Mouse (Mus musculus) mouse trophoblast stem cell (cell line): Measurements from ENCODE around the gene Eif2b5.
"Not testable (repeated sequence)": the region's sequence is repeated elsewhere in the genome, so short reads cannot be mapped to it uniquely, and the experiment has no call there.

Source experiments
- in situ Hi-C, 2 experiments: fragments of 300-500 bp; cut with MseI, MboI; formaldehyde crosslinking; loops; 2 replicates in 1 of 2; 3 replicates in 1 of 2; pipeline ENCODE4 v1.15.1; 2025

Gene Eif2b5

DNA sequence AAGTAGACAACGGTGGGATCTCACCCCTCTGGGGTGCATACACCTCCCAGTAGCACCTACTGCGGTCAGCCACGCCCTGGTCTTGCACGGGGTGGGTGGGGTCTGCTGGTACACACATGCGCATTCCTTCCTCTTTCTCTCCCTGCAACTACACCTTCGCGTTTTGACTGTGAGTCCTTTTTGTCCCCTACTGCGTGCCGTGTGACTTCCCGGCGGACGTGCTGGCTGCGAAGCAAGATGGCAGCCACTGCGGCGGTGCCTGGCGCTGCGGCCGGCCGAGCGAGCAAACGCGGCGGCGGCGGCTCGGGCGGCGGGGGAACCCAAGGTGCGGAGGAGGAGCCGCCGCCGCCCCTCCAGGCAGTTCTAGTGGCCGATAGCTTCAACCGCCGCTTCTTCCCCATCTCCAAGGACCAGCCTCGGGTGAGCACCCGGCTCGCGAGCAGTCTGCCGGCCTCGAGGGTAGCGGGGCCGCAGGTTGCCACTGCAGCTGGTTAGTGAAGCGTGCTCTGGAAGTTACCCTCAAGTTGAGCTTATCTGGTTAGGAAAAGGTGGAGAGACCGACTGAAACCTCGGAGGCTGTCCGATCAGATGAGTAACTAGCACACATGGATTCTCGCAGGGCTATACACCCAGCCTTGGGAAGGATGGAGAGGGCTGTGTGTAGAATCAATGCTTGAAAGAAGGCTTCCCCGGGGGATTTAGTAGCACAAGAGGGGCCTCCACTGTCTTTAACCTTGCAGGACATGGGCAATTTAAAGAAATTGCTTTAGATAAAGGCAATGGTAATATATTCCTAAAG is at the start of gene Eif2b5:
Gene Eif2b5, plus strand, starts transcription at position 141 of the 799 bp plus-strand sequence.
- in situ Hi-C loops: no loop called here

DNA sequence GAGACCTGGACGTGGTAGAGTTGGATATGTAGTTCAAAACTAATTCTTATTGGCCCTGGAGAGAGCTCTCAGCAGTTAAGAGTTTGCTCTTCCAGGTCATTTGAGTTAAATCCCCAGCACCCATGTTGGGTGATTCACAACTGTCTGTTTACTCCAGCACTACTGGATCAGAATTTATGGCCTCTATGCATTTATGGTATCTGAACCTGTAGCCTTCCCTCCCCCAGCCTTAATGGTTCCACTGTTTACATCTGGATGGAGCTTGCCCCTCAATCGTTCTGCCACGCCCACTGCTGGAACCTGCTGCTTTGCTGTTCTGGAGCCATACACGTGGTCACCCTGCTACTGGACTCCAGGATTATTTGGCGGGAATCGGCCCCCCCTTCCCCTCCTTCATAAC is 46.8 kb upstream of the Eif2b5 start:
- in situ Hi-C loops: no loop called here

DNA sequence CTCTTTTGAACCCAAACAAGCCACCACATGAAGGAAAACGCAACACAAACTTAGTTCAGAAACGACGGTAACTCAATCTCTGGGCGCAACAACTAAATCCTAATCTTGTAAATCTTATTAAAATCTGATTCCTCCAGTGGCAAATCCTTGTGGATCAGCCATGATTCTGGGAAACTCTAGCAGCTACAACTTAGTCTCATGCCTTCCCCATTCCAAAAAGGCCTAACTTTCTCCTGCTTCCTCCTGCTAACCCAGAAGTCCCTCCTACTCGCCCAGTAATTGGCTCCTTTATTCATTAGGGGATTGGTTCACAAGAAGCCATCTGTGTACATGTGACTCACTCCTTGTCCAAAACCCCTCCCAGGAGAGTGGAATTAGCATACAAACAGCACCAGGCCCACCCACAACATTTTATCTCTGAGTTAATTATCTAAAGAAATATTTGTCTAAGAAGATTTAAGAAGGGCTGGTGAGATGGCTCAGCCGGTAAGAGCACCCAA is 44.4 kb upstream of the Eif2b5 start:
- in situ Hi-C loops: no loop called here

DNA sequence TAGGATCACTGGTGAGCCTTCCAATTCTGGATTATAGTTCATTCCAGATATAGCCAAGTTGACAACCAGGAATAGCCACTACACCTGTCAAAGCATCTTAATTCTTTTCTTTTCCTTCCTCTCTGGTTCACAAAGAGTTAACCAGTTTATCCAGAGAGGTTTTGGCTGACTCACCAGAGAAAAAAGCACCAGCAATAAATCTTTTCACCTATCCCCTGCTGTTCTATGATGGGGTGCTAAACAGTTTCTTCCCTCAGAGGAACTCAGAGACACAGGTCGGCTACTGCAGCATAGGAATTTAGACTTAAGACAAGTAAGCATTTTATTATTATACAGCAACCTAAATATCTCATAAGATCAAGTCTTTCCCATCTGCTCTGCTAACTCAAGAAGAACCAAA is 42.5 kb upstream of the Eif2b5 start:
- in situ Hi-C loops: no loop called here

DNA sequence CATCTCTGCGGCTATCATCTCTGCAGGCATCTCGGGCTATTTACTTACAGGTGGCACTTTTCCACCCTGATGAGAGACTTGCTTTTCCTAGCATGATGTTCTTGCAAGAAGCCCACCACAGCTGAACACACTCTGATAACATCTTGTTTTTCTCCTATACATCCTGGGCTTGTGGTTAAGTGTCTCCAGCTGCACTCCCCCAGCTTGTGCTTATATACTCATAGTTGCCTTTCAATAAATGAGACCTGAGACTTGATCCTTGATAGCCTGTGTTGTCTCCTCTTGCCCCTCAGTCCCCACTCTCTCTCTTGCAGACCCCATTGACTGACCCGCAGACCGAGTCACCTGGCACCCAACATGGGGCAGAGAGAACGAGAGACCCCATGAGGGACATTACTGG is 39.9 kb upstream of the Eif2b5 start:
- in situ Hi-C loops: not testable (repeated sequence)

DNA sequence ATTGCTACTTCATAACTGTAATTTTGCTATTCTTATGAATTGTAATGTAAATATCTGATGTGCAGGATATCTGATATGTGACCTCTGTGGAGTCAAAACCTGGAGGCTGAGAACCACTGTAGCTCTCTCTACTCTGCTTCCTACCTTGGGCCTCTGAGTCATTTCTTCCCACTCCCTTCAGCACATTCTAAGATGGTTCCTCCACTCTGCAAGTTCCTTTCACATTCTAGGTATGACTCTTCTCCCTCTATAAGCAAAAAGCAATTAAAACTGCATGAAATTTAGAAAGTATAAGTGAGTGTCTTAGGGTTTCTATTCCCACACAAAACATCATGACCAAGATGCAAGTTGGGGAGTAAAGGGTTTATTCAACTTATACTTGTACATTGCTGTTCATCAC is 33.9 kb upstream of the Eif2b5 start:
- in situ Hi-C loops: no loop called here

DNA sequence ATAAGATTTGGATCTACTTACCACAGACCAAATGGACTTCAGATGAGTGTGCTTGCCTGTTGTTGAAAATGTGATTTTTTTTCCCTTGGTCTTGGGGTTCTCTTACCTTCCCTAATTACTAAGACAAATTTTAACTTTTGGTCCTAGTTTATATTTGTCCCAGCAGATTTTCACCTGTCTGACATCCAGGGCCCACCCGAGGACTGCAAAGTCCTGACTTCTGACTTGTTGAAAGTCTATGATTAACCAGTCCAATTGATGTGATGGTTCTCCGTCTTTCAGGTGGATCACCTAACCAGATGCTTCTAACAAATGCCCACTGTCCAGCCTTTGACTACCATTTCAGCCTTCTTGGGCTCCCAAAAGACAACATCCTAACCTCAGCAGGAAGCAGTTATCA is 27.6 kb upstream of the Eif2b5 start:
- in situ Hi-C loops: no loop called here

DNA sequence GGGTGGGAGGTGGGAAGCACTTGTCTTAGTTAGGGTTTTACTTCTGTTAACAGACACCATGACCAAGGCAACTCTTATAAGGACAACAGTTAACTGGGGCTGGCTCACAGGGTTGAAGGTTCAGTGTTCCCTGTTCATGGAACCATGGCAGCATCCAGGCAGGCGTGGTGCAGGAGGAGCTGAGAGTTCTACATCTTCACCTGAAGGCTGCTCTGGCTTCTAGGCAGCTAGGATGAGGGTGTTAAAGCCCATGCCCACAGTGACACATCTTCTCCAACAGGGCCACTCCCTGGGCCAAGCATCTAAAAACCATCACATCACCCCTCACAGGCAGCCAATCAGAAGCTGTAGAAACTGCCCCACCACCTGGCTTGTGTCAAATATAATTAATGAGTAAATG is 26.9 kb upstream of the Eif2b5 start:
- in situ Hi-C loops: no loop called here

DNA sequence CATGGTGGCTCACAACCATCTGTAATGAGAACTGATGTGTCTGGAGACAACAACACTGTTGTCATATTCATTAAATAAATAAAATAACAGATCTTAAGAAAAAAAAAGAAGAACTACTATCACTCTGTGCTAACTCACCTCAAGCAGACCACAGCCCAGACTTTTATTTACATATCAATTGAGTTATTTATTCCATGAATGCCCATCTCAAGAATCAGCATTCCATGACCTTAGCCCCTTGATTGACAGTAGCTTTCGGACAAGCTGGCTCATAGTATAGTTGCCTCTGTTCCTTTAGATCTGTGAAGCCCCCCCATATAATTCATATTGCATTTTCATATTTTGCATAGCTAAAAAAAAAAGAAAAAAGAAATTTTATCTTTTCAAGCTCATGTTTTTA is 24.9 kb upstream of the Eif2b5 start:
- in situ Hi-C loops: no loop called here

DNA sequence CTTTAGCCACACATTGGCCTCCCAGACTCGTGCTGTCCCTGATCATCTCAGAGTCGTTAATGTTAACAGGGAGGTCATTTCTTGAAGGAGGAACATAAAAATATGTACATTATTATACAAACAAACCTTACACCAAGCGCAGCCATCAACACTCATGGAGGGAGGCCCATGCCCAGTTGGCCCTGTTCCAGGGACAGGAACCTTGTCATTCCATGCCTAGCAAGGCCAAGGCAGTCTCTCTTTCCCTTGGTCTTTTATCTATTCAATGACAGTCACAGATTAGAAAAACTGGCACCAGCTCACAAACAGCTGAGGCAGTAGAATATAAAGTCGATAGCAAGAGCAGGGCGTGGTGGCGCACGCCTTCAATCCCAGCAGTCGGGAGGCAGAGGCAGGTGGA is 24.4 kb upstream of the Eif2b5 start:
- in situ Hi-C loops: no loop called here

DNA sequence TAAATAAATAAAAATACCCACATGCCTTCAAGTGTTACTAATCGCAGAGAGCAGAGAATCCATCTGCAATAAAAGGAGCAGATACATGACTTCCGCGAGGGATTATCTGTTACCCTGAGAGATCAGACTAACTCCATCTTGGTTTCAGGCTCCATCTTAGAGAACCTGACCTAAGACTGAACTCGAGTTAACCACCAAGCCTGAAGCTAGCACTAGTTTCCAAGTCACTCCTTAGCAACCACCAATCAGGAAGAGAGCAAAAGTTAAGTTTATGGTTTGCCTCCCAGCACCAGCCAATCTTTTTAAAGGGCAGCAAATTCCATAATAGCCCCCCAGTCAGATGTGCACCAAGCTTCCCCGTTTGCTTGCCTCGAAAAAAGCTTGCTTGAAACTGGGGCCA is 23.8 kb upstream of the Eif2b5 start:
- in situ Hi-C loops: no loop called here

DNA sequence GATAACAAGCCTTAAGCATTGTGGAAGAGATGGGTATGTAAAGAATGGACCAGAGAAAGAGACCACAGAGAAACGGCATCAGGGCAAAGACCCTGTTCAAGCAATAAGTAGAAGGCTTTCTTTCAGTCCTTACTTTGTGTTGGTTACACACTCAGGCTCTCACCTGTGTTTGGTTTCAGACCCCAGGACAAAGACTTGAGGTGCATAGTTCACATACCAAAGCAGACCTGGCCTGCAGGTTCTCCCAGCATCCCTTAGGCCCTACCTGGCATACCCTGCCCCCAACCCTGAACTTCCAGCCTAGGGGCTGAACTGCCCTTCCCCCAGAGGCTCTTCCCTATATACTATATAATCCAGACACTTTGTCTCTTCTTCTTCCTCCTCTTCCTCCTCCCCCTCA is 23.3 kb upstream of the Eif2b5 start:
- in situ Hi-C loops: no loop called here

DNA sequence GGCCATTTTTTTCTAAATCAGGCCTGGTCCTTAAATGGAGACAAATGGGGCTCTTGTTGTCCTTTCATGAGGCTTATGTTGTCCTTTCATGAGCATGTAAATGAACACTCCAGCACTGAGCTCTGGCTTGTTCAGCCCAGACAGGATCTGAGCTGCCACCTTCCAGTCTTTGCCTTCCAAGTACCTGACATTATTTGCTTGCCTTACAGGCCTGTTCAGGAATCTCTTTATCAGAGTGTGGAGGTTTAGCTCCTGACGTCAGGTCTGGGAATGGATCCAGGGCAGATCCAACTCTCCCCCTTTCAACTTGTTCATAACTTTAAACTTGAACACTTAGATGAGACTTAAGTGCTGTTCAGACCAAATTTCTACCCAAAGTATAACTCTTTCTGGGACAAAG is 21.8 kb upstream of the Eif2b5 start:
- in situ Hi-C loops: no loop called here

DNA sequence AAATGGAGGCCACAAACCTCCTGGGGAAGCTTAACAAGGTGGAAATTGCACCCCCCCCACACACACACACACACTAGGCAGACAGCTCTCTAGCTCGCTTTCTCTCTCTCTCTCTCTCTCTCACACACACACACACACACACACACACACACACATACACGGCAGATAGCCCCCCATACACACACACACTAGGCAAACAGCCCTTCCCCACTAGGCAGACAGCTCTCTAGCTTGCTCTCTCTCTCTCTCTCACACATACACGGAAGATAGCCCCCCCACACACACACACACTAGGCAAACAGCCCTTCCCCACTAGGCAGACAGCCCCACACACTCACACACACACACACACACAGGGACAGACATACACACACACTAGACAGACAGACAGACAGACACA is 21.3 kb upstream of the Eif2b5 start:
- in situ Hi-C loops: no loop called here

DNA sequence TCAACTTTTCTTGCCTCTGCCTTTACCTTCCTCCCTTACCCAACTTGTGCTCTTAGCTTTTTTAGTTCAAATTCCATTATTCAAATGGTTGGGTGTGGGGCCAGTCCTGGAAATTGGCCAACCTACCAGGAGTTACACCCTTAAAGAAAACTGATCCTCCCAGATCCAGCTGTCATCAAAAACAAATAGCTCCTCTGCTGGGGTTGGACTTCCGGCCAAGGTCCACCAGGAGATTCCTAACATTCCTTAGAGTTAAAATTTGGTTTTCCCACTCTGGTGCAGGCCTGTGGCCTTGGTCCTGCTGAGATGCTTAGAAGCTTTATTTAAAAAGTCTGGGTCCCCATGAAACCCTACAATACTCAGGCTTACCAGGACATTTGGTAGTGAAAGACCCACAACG is 20.1 kb upstream of the Eif2b5 start:
- in situ Hi-C loops: no loop called here

DNA sequence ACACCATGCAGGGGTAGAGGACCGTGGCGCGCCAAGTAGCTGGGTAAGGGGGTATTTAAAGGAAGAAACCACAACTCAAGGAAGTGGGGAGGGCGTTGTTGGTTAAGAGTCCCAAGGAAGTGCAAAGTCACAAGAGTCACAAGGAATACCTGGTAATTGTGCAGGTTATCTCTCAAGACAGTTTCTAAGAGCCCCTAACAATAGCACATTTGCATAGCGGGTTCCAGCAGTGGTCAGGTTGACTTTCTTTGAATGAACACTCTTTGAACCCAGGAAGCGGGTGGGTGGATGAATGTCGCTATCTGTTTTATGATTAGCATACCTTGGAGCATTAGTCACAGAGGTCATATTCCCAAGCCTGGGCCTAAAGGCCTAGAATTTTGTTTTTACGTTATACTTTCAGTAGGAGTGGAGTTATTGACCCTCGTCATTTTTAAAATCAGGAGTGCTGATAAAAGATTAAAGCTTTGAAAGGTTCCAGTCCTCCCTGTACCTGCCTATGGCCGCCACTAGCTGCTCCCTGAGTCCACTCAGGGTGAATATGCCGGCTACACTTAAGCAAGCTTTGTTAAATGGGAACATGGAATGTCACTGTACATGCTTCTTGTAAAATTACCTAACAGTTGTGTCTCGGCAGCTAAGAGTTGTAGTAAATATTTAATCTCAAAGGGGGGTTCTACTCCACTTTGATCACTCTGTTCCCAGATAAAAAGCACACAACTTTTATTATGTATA is 19.4 kb upstream of the Eif2b5 start:
- in situ Hi-C loops: not testable (repeated sequence)

DNA sequence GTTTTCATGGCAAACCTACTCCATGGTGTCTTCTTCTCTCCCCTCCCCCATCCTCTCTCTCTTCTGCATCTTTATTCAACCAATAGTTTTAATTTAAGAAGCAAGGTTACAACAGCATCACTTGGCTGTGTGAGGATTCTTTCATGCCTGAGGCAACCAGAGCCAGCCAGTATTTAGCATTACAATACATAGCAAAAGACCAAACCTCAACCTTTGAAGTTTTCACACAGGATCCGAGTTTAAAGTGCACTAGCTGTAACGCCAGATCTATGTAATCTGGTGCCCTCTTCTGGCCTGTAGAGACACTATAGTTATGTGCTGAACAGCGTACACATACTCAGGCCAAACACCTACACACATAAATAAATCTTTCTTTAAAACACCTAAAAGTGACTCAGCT is 18.5 kb upstream of the Eif2b5 start:
- in situ Hi-C loops: loop anchor here in 1 of 2 experiments (10.0 kb wide), 2 partner anchors 175 to 255 kb away; partner anchors contain the start of gene Parl

DNA sequence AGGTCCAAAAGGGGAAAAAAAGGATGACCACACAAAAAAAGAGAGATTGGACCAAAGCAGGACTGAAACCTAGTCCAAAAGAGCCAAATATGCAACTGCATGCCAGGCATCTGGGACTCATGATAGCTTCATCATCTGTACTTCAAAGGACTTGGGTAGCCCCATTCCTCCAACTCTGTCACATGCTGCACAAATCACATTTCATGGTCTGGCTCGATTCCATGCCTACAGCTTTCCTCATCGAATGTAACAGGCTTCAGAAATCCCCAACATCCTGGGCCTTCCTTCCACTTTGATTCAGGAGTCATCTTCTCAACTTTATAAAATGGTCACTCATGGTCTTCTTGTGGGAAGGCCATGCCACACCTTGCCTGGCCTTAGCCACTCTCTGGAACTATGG is 16.9 kb upstream of the Eif2b5 start:
- in situ Hi-C loops: loop anchor here in 1 of 2 experiments (10.0 kb wide), 2 partner anchors 177 to 257 kb away; partner anchors contain the start of gene Parl

DNA sequence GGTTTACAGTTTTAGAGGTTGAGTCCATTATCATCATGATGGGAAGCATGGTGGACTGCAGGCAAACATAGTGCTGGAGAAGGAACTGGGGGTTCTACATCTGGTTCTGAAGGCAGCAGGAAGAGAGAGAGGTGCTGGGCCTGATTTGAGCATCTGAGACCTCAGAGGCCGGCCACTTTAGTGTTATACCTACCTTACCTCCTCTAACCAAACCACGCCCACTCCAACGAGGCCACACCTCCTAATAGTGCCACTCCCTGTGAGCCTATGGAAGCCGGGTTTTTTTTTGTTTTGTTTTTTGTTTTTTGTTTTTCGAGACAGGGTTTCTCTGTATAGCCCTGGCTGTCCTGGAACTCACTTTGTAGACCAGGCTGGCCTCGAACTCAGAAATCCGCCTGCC is 14.9 kb upstream of the Eif2b5 start:
- in situ Hi-C loops: loop anchor here in 1 of 2 experiments (10.0 kb wide), 2 partner anchors 179 to 259 kb away; partner anchors contain the start of gene Parl

DNA sequence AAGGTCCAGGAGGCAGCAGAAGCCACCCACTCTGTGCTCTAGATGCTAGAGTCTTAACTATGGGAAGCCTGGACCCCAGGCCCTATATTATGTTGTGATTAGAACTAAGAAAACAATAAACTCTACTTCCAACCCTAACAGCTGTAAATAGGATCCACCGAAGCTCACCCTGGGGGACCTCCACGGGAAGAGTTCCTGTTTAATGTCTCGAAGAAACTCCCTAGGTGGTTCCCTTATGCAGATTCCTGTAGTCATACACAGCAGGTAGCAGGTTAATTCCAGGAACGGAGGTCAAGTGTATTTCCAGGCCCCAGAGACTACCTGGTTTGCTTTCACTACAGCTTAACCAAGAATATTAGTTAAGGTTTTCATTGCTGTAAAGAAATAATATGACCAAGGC is 13.6 kb upstream of the Eif2b5 start:
- in situ Hi-C loops: loop anchor here in 1 of 2 experiments (10.0 kb wide), 2 partner anchors 180 to 260 kb away; partner anchors contain the start of gene Parl

DNA sequence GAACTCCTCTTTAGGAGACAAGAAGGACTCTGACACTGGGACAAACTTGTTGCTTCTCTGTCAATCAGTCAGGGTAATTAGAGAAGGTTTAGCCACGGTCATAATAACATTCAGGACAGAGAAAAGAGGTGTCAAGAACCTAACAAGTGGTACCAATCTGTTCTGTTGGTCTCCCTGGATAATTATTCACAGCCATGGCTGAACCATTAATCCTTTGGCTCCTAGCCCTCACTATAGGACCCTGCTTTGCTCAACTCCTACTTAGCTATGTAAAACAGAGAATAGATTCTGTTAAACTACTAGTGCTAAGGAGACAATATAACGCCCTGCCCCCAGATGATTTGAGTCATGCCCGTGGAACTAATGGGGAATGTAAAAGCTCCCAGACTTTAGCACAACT is 12.6 kb upstream of the Eif2b5 start:
- in situ Hi-C loops: loop anchor here in 1 of 2 experiments (10.0 kb wide), 2 partner anchors 181 to 261 kb away; partner anchors contain the start of gene Parl

DNA sequence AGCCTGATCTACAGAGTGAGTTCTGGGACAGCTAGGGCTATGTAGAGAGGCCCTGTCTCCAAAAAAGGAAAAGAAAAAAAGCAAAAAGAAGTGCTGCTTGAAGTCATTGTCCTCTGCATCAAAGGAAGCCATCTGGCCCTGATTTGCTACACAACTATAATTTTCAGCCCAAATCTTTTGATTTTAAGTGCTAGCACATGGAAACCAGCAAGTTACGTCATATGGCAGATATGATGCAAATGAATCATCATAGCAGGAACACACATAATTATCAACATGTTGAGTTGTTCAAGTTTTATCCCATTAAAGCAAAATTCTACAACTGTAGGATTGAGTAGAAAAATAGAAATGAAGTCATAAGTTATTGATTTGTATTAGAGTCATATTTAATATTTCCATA is 10.5 kb upstream of the Eif2b5 start:
- in situ Hi-C loops: loop anchor here in 1 of 2 experiments (10.0 kb wide), 2 partner anchors 183 to 263 kb away; partner anchors contain the start of gene Parl
